Mouse (Mus musculus) ES-E14 (cell line): ENCODE data around the gene Mansc4. TPM values are rescaled to one million over a fixed set of nuclear protein-coding genes. Genes with fewer than 3 reads are reported as not detected.

Experiments used
- DNase-seq: peaks from one replicate; pipeline ENCODE4 v3.0.0-alpha.2; 2013; ENCODE audit warnings: low read depth, low spot score
- H3K27ac ChIP-seq: 2 replicates; pipeline ENCODE4 v1.5.1; 2012; ENCODE audit warnings: low read depth, mild to moderate bottlenecking, low read length, moderate library complexity, mixed read lengths; ENCODE audit not compliant: poor library complexity, insufficient read depth, severe bottlenecking
- H3K36me3 ChIP-seq: 2 replicates; pipeline ENCODE4 v1.6.1; 2012; ENCODE audit warnings: mild to moderate bottlenecking, low read length, moderate library complexity, mixed read lengths; ENCODE audit not compliant: control insufficient read depth, poor library complexity, insufficient read depth, severe bottlenecking
- H3K4me1 ChIP-seq, 2 experiments: fragments of 150-350 bp in 1 of 2; sonication (generic) in 1 of 2; 2 replicates each; pipeline ENCODE4 v1.6.1; 2012; ENCODE audit warnings: low read length in 2 of 2, mild to moderate bottlenecking in 1 of 2, mixed read lengths in 1 of 2; ENCODE audit not compliant: control insufficient read depth in 2 of 2, insufficient read depth in 2 of 2, poor library complexity in 1 of 2
- H3K4me3 ChIP-seq, 2 experiments: fragments of 150-350 bp in 1 of 2; sonication (generic) in 1 of 2; 2 replicates each; pipeline ENCODE4 v1.5.1; 2012; ENCODE audit warnings: low read length in 2 of 2, low read depth in 1 of 2, mild to moderate bottlenecking in 1 of 2, mixed read lengths in 1 of 2; ENCODE audit not compliant: insufficient read depth in 1 of 2, poor library complexity in 1 of 2, severe bottlenecking in 1 of 2
- H3K9ac ChIP-seq: 2 replicates; pipeline ENCODE4 v1.6.1; 2012; ENCODE audit warnings: low read depth, mild to moderate bottlenecking, low read length, mixed read lengths; ENCODE audit not compliant: poor library complexity, insufficient read depth, severe bottlenecking
- H3K9me3 ChIP-seq: fragments of 150-350 bp; sonication (generic); 2 replicates; pipeline ENCODE4 v1.6.1; 2012; ENCODE audit warnings: low read depth, mild to moderate bottlenecking, low read length; ENCODE audit not compliant: control insufficient read depth, insufficient read depth
- CHD2 ChIP-seq: IDR thresholded peaks from 2 replicates; pipeline ENCODE4 v1.6.1; 2014; ENCODE audit warnings: mild to moderate bottlenecking, low read depth, low read length, inconsistent platforms
- HCFC1 ChIP-seq: IDR thresholded peaks from 2 replicates; pipeline ENCODE4 v1.6.1; 2012; ENCODE audit warnings: low read length, inconsistent platforms, borderline replicate concordance; ENCODE audit not compliant: insufficient read depth
- MAFK ChIP-seq: IDR thresholded peaks from 2 replicates; pipeline ENCODE4 v1.6.1; 2014; ENCODE audit warnings: mild to moderate bottlenecking, low read depth, low read length, inconsistent platforms; ENCODE audit not compliant: insufficient read depth
- ZC3H11A ChIP-seq: IDR thresholded peaks from 2 replicates; pipeline ENCODE4 v1.6.1; 2012; ENCODE audit warnings: low read depth, mild to moderate bottlenecking, inconsistent platforms, low read length, borderline replicate concordance
- ZNF384 ChIP-seq: IDR thresholded peaks from 2 replicates; pipeline ENCODE4 v1.6.1; 2012; ENCODE audit warnings: low read depth, low read length, inconsistent platforms
- in situ Hi-C, 2 experiments: fragments of 600-800 bp; cut with MboI; formaldehyde crosslinking; loops; one replicate each; pipeline ENCODE4 v1.15.1; 2025; ENCODE audit warnings: low sequenced_read_pairs in 2 of 2, inconsistent platforms in 1 of 2; ENCODE audit not compliant: unreplicated experiment in 2 of 2
- total RNA-seq: library from RNA; depleted of rRNA; stranded (reverse); fragments of 300-350 nt; gene quantifications from 2 replicates; pipeline ENCODE4 v1.2.3, GENCODE M21; 2012

Mansc4 gene
- total RNA-seq, 1 experiment = 0.80 TPM

DNA sequence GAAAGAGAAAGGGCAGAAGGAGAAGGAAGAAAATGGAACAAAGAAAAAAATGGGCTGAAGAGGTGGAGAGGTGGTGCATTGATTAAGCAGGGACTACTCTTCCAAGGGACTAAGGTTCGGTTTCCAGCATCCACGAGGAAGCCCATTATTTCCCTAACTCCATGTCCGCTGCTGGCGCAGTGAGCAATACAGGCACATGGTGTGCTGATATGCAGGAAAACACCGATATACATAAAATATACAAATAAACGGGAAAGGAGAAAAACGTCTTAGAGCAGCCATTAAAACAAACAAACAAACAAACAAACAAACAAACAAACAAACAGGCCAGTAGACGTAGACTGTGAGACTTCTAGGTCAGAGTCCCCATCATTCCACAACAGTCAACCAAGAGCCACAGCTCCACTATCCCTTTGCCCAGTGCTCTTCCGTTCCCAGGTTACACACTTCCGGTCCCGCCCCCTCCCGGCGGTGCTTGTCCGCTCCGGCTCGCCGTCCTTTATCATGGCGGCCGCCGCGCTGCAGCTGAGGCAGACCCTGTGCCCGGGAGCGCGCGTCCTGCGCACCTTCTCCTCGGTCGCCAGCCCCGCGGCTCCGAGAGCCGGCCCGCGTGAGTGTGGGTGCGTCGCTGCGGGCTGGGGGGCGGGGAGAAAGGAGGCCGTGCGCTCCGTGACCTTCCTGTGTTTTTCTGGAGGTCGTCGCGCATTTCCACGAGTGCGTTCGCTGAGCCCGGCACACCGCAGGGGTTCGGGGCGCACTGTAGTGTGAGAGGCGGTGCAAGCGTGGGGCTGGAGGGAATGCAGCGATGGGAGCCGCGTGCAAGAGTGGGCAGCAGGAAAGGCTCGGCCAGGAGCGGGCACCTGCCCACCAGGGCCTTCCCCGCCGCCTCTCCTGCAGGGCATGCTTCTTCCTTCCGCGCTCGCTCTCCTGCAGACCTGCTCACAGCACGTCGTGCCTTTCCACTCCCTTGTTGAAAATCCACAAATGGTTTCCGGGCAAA is 44.2 kb downstream of the Mansc4 start, which contains the start of gene Mrps35:
Gene Mrps35, plus strand, starts transcription at position 474 of the 1,000 bp plus-strand sequence.
- Histone ChIP-seq H3K9me3 (no peaks in the 10 kb centered on the region), H3K4me1 (no peaks in the 10 kb centered on the region), H3K36me3 (no peaks in the 10 kb centered on the region), H3K9ac (peak within 1 kb of the TSS; percentile 90), H3K27ac (peak within 1 kb of the TSS; percentile 32; the same call in 1 of the 2 replicates), H3K4me3 (peak within 1 kb of the TSS; percentile 78 to 89)
- TF ChIP-seq MAFK (no peak), ZNF384 (no peak), HCFC1 (peak; percentile 74)
- DNase-seq = peak; percentile 81
- in situ Hi-C loops = no loop called here

DNA sequence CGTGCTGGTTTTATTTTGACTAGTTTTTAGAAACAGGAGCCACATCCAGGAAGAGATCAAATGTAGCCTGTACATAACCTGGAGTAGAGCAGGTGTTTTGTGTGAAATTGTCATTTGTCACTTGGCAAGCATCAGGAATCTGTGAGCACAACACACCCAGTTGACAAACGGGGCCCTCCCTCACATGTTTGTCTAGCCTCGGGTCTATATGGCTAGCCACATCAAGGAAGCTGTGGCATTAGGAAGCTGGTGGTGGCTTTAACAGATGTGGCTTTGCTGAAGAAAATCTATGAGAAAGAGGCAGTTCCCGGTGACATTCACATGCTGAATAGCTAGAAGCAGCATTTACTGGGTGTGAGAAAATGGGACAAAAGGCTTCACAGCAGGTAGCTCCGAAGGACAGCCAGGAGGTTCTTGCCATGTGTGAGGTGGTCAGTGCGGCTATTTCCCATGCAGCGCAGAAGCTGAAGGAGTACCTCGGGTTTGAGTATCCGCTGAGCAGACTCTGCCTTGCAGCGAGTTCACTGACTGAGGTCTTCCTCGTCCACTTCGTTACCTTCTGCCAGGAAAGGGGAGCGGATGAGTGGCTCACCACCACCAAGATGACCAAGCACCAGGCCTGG is 54.4 kb downstream of the Mansc4 start, which contains the start of gene Rep15:
Gene Rep15, plus strand, starts transcription at position 282 of the 623 bp plus-strand sequence.
- H3K9me3 ChIP-seq = no peaks in the 10 kb centered on the region
- H3K27ac ChIP-seq = no peak within 1 kb of the TSS
- TF ChIP-seq HCFC1 (no peak), ZNF384 (no peak), ZC3H11A (no peak), CHD2 (no peak), MAFK (no peak)
- H3K9ac ChIP-seq = no peak within 1 kb of the TSS
- in situ Hi-C loops = no loop called here
- H3K4me1 ChIP-seq = no peaks in the 10 kb centered on the region
- H3K4me3 ChIP-seq = no peak within 1 kb of the TSS
- DNase-seq = no peak
- peaks cover 12% of the 10 kb centered on the region; the same call in 1 of the 2 replicates for H3K36me3 ChIP-seq

DNA sequence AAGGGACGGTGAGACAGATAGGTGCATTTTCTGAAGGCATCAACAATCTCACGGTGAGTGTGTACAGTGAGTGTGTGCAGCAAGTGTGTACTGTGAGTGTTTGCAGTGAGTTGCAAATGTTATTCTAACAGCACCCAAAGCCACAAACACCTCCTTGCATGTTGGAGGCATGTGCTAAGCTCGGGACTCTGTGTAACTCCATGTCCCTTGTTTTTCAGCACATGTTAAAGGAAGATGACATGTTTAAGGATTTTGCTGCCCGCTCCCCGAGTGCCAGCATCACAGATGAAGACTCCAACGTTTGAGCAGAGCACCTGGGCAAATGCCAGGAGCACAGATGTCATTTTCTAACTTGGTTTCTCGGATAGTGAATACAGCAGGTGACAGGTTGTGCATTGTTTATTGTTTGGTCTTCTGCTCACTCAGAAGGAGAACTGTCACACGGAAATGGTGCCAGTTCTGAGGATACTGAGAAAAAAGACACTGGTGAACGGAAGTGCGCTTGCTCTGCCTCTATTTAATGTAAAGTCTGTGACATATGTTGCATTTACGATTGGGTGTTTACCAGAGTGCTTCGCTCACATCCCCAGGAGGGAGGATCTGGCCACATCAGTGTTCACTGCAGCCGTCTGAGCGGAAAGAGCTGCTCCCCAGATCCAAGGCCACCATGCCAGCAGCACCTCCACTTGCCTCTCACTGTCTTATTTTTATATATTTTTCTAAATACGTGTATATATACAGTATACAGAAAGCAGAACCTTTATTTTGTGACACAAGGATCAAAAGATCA is 56.5 kb downstream of the Mansc4 start:
- in situ Hi-C loops = no loop called here
- no peak for TF ChIP-seq ZNF384
- TF ChIP-seq MAFK = no peak
- TF ChIP-seq HCFC1 = no peak
- TF ChIP-seq CHD2 = no peak
- no peak for TF ChIP-seq ZC3H11A
- no peak overlapping the region for H3K4me3 ChIP-seq
- no peak overlapping the region for H3K27ac ChIP-seq
- DNase-seq = no peak
- H3K9ac ChIP-seq = no peak overlapping the region
- H3K36me3 ChIP-seq = peaks cover 18% of the 10 kb centered on the region; the same call in 1 of the 2 replicates
- no peaks in the 10 kb centered on the region for H3K9me3 ChIP-seq
- H3K4me1 ChIP-seq = no peaks in the 10 kb centered on the region

GRCm38 (mm10) chr6:147029591-147029990 is 57.2 kb downstream of the Mansc4 start:
- Histone ChIP-seq H3K4me1 (no peaks in the 10 kb centered on the region), H3K27ac (no peak overlapping the region), H3K36me3 (peaks cover 18% of the 10 kb centered on the region; the same call in 1 of the 2 replicates), H3K9ac (no peak overlapping the region), H3K9me3 (no peaks in the 10 kb centered on the region), H3K4me3 (no peak overlapping the region)
- DNase-seq = no peak
- no peak for TF ChIP-seq HCFC1
- TF ChIP-seq ZNF384 = no peak
- no peak for TF ChIP-seq ZC3H11A
- no peak for TF ChIP-seq MAFK
- no peak for TF ChIP-seq CHD2
- in situ Hi-C loops = no loop called here
